Mouse (Mus musculus) G1E (cell line): ENCODE data around the gene Dclk2. TPM values are rescaled to one million over a fixed set of nuclear protein-coding genes. Genes with fewer than 3 reads are reported as not detected.

Experiments
- ATAC-seq: 2 replicates; pipeline ENCODE4 v1.8.0; 2016; ENCODE audit warnings: mild to moderate bottlenecking; ENCODE audit not compliant: insufficient number of reproducible peaks, poor library complexity, low FRiP score, severe bottlenecking; ENCODE audit errors: extremely low read depth
- DNase-seq: peaks from one replicate; pipeline ENCODE4 v3.0.0; 2012; ENCODE audit warnings: low spot score
- H3K27me3 ChIP-seq: 2 replicates; pipeline ENCODE4 v1.6.1; 2012; ENCODE audit warnings: mild to moderate bottlenecking, low read length, inconsistent platforms; ENCODE audit not compliant: insufficient read depth
- H3K36me3 ChIP-seq: replicated peaks from 2 replicates; pipeline ENCODE3; 2012; ENCODE audit warnings: mild to moderate bottlenecking, inconsistent platforms
- H3K4me1 ChIP-seq: 2 replicates; pipeline ENCODE4 v1.6.1; 2012; ENCODE audit warnings: low read depth, low read length, inconsistent platforms, mixed read lengths; ENCODE audit not compliant: insufficient read depth
- H3K4me3 ChIP-seq: 2 replicates; pipeline ENCODE4 v1.5.1; 2012; ENCODE audit warnings: low read depth, mild to moderate bottlenecking, inconsistent platforms, low read length, moderate library complexity, mixed read lengths
- H3K9me3 ChIP-seq: replicated peaks from 2 replicates; pipeline ENCODE4 v1.6.1; 2012; ENCODE audit warnings: inconsistent platforms
- CTCF ChIP-seq: IDR thresholded peaks from 2 replicates; pipeline ENCODE4 v1.5.1; 2012; ENCODE audit warnings: low read depth, low read length, inconsistent platforms, mixed read lengths
- GATA1 ChIP-seq: IDR thresholded peaks from 2 replicates; pipeline ENCODE4 v1.6.1; 2012; ENCODE audit warnings: borderline replicate concordance, low read length, inconsistent platforms, mixed read lengths
- GATA2 ChIP-seq: IDR thresholded peaks from 2 replicates; pipeline ENCODE4 v1.6.1; 2012; ENCODE audit warnings: low read depth, low read length, inconsistent platforms, borderline replicate concordance
- POLR2AphosphoS5 ChIP-seq: IDR thresholded peaks from 2 replicates; pipeline ENCODE4 v1.6.1; 2012; ENCODE audit warnings: low read depth, low read length, inconsistent platforms; ENCODE audit not compliant: insufficient replicate concordance
- TAL1 ChIP-seq: conservative IDR thresholded peaks from 2 replicates; pipeline ENCODE4 v1.6.1; 2012; ENCODE audit warnings: low read depth, low read length, inconsistent platforms, mixed read lengths
- polyA plus RNA-seq: library from polyadenylated mRNA; stranded (reverse); fragments of >175 nt; gene quantifications from 2 replicates; pipeline ENCODE4 v1.2.3, GENCODE M21; 2012
- total RNA-seq, 2 experiments: library from RNA; stranded (forward) in 1 of 2; stranded (reverse) in 1 of 2; fragments of 200-1000 nt in 1 of 2; fragments of >200 nt in 1 of 2; fragmentation: Nextera tagmentation in 1 of 2; gene quantifications; 2 replicates each; pipeline ENCODE4 v1.2.3; 2014 to 2017

Dclk2 gene
- total and polyA plus RNA-seq, 3 experiments: 0.11 to 5.3 TPM; not detected in 1

DNA sequence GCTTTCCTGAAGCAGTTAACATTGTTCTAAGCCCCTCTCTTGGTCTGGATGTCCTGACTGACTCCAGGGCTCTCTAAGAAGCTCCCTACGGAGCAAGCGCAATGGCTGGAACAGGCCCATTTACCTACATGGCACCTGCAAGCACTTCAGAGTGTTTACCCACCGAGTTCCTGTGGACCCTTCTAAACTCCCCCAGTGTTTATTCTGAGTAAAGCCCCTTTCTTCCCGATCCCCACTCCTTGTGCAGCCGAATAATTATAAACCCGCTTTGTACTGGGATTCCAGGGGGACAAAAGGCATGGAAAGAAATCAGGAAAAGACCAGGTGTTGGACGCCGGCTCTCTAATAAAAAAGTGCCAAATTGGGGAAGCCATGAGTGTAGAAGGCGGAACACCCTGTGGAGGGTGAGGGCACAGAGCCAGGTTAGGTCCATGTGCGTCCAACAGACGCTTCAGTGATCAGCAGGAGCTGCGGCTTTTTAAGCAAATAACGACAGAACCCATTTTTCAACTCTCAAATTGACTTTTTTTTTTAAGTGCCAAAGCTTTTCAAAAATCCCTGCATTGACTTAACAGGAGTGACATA is 102.6 kb downstream of the Dclk2 start:
- H3K27me3 ChIP-seq: peaks cover 21% of the 10 kb centered on the region

DNA sequence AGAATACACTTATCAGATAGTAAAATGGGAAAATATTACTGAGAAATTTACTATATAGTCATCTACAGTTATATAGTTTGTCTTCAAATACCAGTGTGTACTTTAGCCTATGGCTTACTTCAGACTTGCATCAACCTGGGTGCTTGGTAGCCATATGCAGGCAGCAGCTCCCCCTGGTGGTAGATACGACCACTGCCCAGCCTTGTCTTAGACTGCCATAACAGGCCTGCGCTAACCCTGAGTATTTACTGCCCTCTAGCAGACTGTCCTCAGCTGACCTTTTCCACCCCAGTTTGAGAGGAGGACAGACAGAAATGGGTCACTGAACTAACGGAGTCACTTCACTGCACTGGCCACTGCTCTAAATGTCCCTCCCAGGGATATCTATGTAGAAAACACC is 108.0 kb downstream of the Dclk2 start:
- peak; percentile 67 for DNase-seq
- peaks cover 18% of the 10 kb centered on the region for H3K27me3 ChIP-seq
- H3K4me1 ChIP-seq: peaks cover 3% of the 10 kb centered on the region; the same call in 1 of the 2 replicates
- no peaks in the 10 kb centered on the region for H3K36me3 ChIP-seq
- peak; percentile 60 for ATAC-seq
- no peak overlapping the region for H3K4me3 ChIP-seq
- no peaks in the 10 kb centered on the region for H3K9me3 ChIP-seq
- TF ChIP-seq CTCF: peak; percentile 96
- no peak for TF ChIP-seq POLR2AphosphoS5

More for the DNA sequence above, 102.6 kb downstream of the Dclk2 start:
- ATAC-seq: no peak
- H3K9me3 ChIP-seq: no peaks in the 10 kb centered on the region
- H3K36me3 ChIP-seq: no peaks in the 10 kb centered on the region
- H3K4me1 ChIP-seq: no peaks in the 10 kb centered on the region
- no peak overlapping the region for H3K4me3 ChIP-seq
- TF ChIP-seq GATA1: no peak
- no peak for TF ChIP-seq CTCF
- TF ChIP-seq POLR2AphosphoS5: no peak
- no peak for TF ChIP-seq GATA2
- no peak for TF ChIP-seq TAL1
- no peak for DNase-seq

DNA sequence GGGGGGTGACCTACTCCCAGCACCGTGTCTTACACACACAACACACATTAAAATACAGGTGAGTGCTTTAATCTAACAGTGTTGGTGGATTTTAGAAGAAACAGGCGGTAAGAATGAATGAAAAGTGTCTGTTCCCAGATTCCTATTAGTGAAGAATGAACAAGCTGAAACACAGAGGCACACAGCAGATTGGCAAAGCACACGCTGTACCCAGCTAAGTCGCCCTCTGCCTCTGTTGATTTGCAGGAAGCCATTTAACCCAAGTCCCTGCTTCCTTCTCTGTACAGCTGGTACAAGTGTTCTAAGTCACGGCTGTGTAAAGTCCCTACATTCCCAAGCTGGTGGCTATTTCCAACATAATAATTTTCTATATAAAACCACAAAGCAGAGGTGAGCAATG is 109.7 kb downstream of the Dclk2 start:
- no peak for TF ChIP-seq TAL1
- DNase-seq (no peak), ATAC-seq (no peak)

DNA sequence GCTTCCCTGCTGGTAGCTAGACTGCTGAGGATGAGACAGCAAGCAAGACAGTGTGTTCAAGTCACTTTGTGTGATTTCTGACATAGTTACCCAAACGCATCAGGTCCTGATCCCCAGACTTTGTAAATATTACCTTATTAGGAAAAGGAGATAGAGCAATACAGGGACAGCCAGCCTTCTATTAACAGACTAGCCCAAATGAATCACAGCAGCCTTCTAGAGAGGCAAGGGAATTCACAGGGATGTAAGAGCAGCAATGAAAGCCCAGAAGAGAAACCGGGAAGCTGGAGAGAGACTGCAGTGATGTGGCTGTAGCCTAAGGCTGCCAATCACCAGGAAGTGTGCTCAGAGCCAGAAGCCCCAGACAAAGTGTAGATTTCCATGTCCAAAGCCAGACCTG is 111.0 kb downstream of the Dclk2 start:
- ATAC-seq (no peak), DNase-seq (no peak)

More for the DNA sequence above, 109.7 kb downstream of the Dclk2 start:
- Histone ChIP-seq H3K27me3 (peaks cover 14% of the 10 kb centered on the region), H3K4me3 (no peak overlapping the region), H3K4me1 (peaks cover 3% of the 10 kb centered on the region; the same call in 1 of the 2 replicates), H3K9me3 (no peaks in the 10 kb centered on the region), H3K36me3 (no peaks in the 10 kb centered on the region)

DNA sequence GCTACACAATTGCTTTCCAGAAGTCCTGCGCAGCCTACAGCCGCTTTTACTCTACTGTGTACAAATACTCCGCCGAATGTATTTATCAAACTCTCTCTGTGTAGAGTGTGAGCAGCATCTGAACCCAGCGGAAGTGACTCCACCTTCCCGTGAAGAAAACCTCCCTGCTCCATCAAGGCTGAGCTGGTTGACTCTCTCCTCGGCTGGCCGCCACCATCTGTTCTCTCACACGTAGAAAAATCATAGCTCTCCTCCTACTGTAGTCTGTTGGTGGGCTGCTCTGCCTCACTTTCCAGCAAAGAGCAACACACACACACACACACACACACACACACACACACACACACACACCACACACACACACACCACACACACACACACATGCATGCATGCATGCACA is 111.5 kb downstream of the Dclk2 start:
- ATAC-seq (no peak), DNase-seq (no peak)
- H3K9me3 ChIP-seq: no peaks in the 10 kb centered on the region
- peaks cover 13% of the 10 kb centered on the region; the same call in 1 of the 2 replicates for H3K27me3 ChIP-seq
- no peak overlapping the region for H3K4me3 ChIP-seq
- no peaks in the 10 kb centered on the region for H3K36me3 ChIP-seq
- no peak for TF ChIP-seq POLR2AphosphoS5
- no peak for TF ChIP-seq CTCF
- TF ChIP-seq GATA2: no peak
- no peak for TF ChIP-seq GATA1
- TF ChIP-seq TAL1: no peak
- peaks cover 3% of the 10 kb centered on the region for H3K4me1 ChIP-seq

More for the DNA sequence above, 111.0 kb downstream of the Dclk2 start:
- H3K4me1 ChIP-seq: peaks cover 3% of the 10 kb centered on the region
- H3K9me3 ChIP-seq: no peaks in the 10 kb centered on the region
- TF ChIP-seq GATA1 (no peak), CTCF (no peak), POLR2AphosphoS5 (no peak), GATA2 (no peak)
- no peak overlapping the region for H3K4me3 ChIP-seq
- H3K36me3 ChIP-seq: no peaks in the 10 kb centered on the region
- peaks cover 14% of the 10 kb centered on the region for H3K27me3 ChIP-seq

DNA sequence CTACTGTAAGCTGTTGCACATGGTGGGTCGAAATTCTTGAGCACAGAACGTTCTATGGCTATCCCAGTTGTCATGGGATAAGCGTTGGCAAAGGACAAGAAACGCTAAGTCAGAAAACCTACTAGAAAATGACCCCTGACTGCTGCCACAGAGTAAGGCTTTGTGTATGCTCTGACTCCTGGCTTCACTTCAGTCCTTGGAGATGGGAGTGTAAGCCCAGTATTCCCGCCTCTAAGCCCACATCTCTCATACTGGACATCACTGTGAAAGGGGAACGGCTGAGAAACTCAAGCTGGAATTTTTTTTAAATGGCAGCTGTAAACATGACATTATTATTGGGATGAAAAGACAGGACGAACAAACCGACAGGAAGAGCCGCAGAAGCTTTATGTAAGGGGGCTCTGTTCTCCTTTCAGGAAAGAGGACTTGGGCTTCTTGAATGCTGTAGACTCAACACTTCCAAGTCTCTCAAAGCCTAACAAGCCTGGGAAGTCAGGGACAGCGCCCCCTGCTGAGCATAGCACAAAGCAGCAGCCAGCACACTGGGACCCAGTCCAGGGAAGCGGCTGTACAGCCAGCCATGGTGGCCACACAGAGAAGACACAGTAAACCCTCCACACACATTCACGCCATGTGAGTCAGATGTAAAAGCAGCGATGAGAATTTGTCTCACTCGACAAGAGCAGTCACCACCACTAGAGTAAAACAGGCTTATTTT is 112.7 kb downstream of the Dclk2 start:
- ATAC-seq (no peak), DNase-seq (no peak)
- Histone ChIP-seq H3K9me3 (no peaks in the 10 kb centered on the region), H3K36me3 (no peaks in the 10 kb centered on the region), H3K4me1 (peaks cover 3% of the 10 kb centered on the region), H3K4me3 (no peak overlapping the region), H3K27me3 (peaks cover 16% of the 10 kb centered on the region; the same call in 1 of the 2 replicates)
- TF ChIP-seq GATA2: no peak
- peak; percentile 52; the same call in 1 of the 2 replicates for TF ChIP-seq CTCF

DNA sequence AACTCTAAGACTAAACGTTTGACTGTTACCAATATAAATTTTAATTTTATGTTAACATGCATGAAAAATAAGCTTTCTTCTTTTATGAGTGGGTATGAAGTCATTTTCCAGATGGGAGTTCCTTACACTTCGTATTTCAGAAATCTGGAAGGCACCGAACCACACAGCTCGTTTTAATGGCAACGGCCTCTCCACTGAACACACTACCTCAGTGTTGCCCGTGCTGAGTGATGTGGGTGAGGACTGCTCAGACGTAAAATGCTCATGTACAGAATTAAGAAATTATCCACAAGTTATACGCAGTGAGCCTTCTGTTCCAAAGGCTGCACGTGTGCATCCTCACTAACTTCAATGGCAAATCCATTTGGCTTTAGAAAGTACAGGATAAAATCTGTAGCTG is 113.8 kb downstream of the Dclk2 start:
- TF ChIP-seq CTCF: no peak
- TF ChIP-seq POLR2AphosphoS5: no peak
- no peak for TF ChIP-seq GATA1
- no peak for TF ChIP-seq GATA2
- no peak for TF ChIP-seq TAL1
- H3K9me3 ChIP-seq: no peaks in the 10 kb centered on the region
- peaks cover 14% of the 10 kb centered on the region for H3K27me3 ChIP-seq
- peaks cover 2% of the 10 kb centered on the region for H3K4me1 ChIP-seq
- ATAC-seq (no peak), DNase-seq (no peak)
- no peaks in the 10 kb centered on the region for H3K36me3 ChIP-seq
- no peak overlapping the region for H3K4me3 ChIP-seq
